Mouse (Mus musculus) bone marrow, adult 2 months (tissue): ENCODE data around the gene Nxpe2.

ENCODE experiments used
- CTCF ChIP-seq: fragments of 200-500 bp; IDR thresholded peaks from 2 replicates; pipeline ENCODE4 v1.5.1; 2011; ENCODE audit warnings: low read length, control low read depth; ENCODE audit not compliant: control insufficient read depth, insufficient read depth
- POLR2A ChIP-seq: fragments of 200-500 bp; IDR thresholded peaks from 2 replicates; pipeline ENCODE4 v1.6.1; 2011; ENCODE audit warnings: low read depth, mild to moderate bottlenecking, control low read depth, low read length, borderline replicate concordance; ENCODE audit not compliant: control insufficient read depth

- TF ChIP-seq CTCF (no peak), POLR2A (no peak)
Measured at GRCm38 (mm10) chr9:48389983-48390382, 36.7 kb upstream of the Nxpe2 start.
